Mouse (Mus musculus) adrenal gland, adult 2 months (tissue): Measurements from ENCODE around the gene Cct8. TPM values are rescaled to one million over a fixed set of nuclear protein-coding genes. Genes with fewer than 3 reads are reported as not detected.

Experiments used
- DNase-seq: peaks from one replicate; pipeline ENCODE4 v3.0.0; 2021
- polyA plus RNA-seq: library from polyadenylated mRNA; depleted of rRNA; stranded (reverse); fragments of >200 nt; gene quantifications from 2 replicates; pipeline ENCODE4 v1.2.3, GENCODE M21; 2012; rRNA removed
- total RNA-seq, 2 experiments: library from RNA; stranded (reverse); gene quantifications; 2 replicates each; pipeline ENCODE4 v1.2.3; 2021

Gene Cct8
- total and polyA plus RNA-seq, 3 experiments = 12.1 to 210 (median 187) TPM

- DNase-seq = no peak
These were observed 50.6 kb downstream of the Cct8 start for GRCm38 (mm10) chr16:87445110-87445509.

GRCm38 (mm10) chr16:87444071-87444470 lies 51.6 kb downstream of the Cct8 start:
- DNase-seq = peak; percentile 31

GRCm38 (mm10) chr16:87443245-87443644 lies 52.4 kb downstream of the Cct8 start:
- DNase-seq = no peak

GRCm38 (mm10) chr16:87442291-87442690 lies 53.4 kb downstream of the Cct8 start:
- DNase-seq = no peak

GRCm38 (mm10) chr16:87441089-87441488 lies 54.6 kb downstream of the Cct8 start:
- DNase-seq = peak; percentile 18

- peak; percentile 95 for DNase-seq
These were observed 55.4 kb downstream of the Cct8 start, which contains the start of gene Rwdd2b for GRCm38 (mm10) chr16:87440184-87440686. Gene Rwdd2b, minus strand, starts transcription at chr16:87440573.

- no peak for DNase-seq
These were observed 57.0 kb downstream of the Cct8 start for GRCm38 (mm10) chr16:87438697-87439096.

- no peak for DNase-seq
These were observed 58.6 kb downstream of the Cct8 start for GRCm38 (mm10) chr16:87437096-87437495.

- no peak for DNase-seq
These were observed 60.1 kb downstream of the Cct8 start for GRCm38 (mm10) chr16:87435411-87436205.

GRCm38 (mm10) chr16:87434946-87435345 lies 60.7 kb downstream of the Cct8 start:
- no peak for DNase-seq

GRCm38 (mm10) chr16:87434266-87434665 lies 61.4 kb downstream of the Cct8 start:
- DNase-seq = no peak

Other genes starting within 250 kb of the Cct8 start
- gene N6amt1, start 141.7 kb downstream of the Cct8 start, total RNA-seq = 10 to 100 TPM; 20.1 to 23.7 TPM
- gene N6amt1, start 141.7 kb downstream of the Cct8 start, polyA plus RNA-seq = 5.1 and 5.5 TPM in 2 replicates
- 10 to 100 TPM; 29.6 to 32.0 TPM for gene Ltn1, start 63.3 kb downstream of the Cct8 start, total RNA-seq
- 1.6 and 1.8 TPM in 2 replicates for gene Ltn1, start 63.3 kb downstream of the Cct8 start, polyA plus RNA-seq
- gene Rwdd2b, start 55.3 kb downstream of the Cct8 start, total RNA-seq = 1 to 10 TPM; 5.2 to 5.3 TPM
- gene Rwdd2b, start 55.3 kb downstream of the Cct8 start, polyA plus RNA-seq = 1.1 and 1.7 TPM in 2 replicates
- gene Usp16, start 41.2 kb downstream of the Cct8 start, total RNA-seq = 10 to 100 TPM; 63.2 to 81.6 TPM
- gene Usp16, start 41.2 kb downstream of the Cct8 start, polyA plus RNA-seq = 4.8 and 7.5 TPM in 2 replicates
- gene Map3k7cl, start 57.5 kb upstream of the Cct8 start, total RNA-seq = 1 to 10 TPM in 1 of 2 experiments, under 1 TPM in 1; 0.72 to 1.4 TPM
- gene Map3k7cl, start 57.5 kb upstream of the Cct8 start, polyA plus RNA-seq = 0.69 and 0.89 TPM in 2 replicates
- gene Bach1, start 203.1 kb upstream of the Cct8 start, total RNA-seq = 10 to 100 TPM; 14.3 to 25.7 TPM
- 4.2 and 5.6 TPM in 2 replicates for gene Bach1, start 203.1 kb upstream of the Cct8 start, polyA plus RNA-seq